Mouse (Mus musculus): ENCODE measurements around the gene Dusp15.

Dusp15 gene

GRCm38 (mm10) chr2:152931456-152932160 is 19.9 kb downstream of the Dusp15 start:
- no peak for DNase-seq (ENCODE audit: low spot score in 2 of 2)

- DNase-seq (ENCODE audit: low spot score in 2 of 2): no peak
These were observed 21.2 kb downstream of the Dusp15 start for GRCm38 (mm10) chr2:152930276-152930675.

- no peak for DNase-seq (ENCODE audit: low spot score in 2 of 2)
These were observed 22.5 kb downstream of the Dusp15 start for GRCm38 (mm10) chr2:152928988-152929370.

- no peak for DNase-seq (ENCODE audit: low spot score in 2 of 2)
These were observed 23.1 kb downstream of the Dusp15 start for GRCm38 (mm10) chr2:152928219-152928987.

GRCm38 (mm10) chr2:152927371-152927770 is 24.1 kb downstream of the Dusp15 start:
- no peak for DNase-seq (ENCODE audit: low spot score in 2 of 2)

GRCm38 (mm10) chr2:152926896-152927295 is 24.6 kb downstream of the Dusp15 start:
- DNase-seq (ENCODE audit: low spot score in 2 of 2): no peak

GRCm38 (mm10) chr2:152925189-152925872 is 26.2 kb downstream of the Dusp15 start:
- no peak for DNase-seq (ENCODE audit: low spot score in 2 of 2)

- DNase-seq (ENCODE audit: low spot score in 2 of 2): no peak
These were observed 27.0 kb downstream of the Dusp15 start for GRCm38 (mm10) chr2:152924543-152924942.

- no peak for DNase-seq (ENCODE audit: low spot score in 2 of 2)
These were observed 27.4 kb downstream of the Dusp15 start for GRCm38 (mm10) chr2:152924128-152924527.

- DNase-seq (ENCODE audit: low spot score in 2 of 2): no peak
These were observed 27.9 kb downstream of the Dusp15 start for GRCm38 (mm10) chr2:152923621-152924020.

GRCm38 (mm10) chr2:152922376-152922775 is 29.1 kb downstream of the Dusp15 start:
- DNase-seq (ENCODE audit: low spot score in 2 of 2): no peak

- DNase-seq (ENCODE audit: low spot score in 2 of 2): no peak
These were observed 33.8 kb downstream of the Dusp15 start for GRCm38 (mm10) chr2:152917671-152918070.

- no peak for DNase-seq (ENCODE audit: low spot score in 2 of 2)
These were observed 35.4 kb downstream of the Dusp15 start for GRCm38 (mm10) chr2:152916111-152916510.

- no peak for DNase-seq (ENCODE audit: low spot score in 2 of 2)
These were observed 36.0 kb downstream of the Dusp15 start for GRCm38 (mm10) chr2:152915453-152915852.

GRCm38 (mm10) chr2:152914310-152915120 is 37.0 kb downstream of the Dusp15 start:
- DNase-seq (ENCODE audit: low spot score in 2 of 2): peak; percentile 79 to 82

- DNase-seq (ENCODE audit: low spot score in 2 of 2): no peak
These were observed 38.0 kb downstream of the Dusp15 start for GRCm38 (mm10) chr2:152913471-152913870.

GRCm38 (mm10) chr2:152911432-152911831 is 40.1 kb downstream of the Dusp15 start:
- DNase-seq (ENCODE audit: low spot score in 2 of 2): no peak

- no peak for DNase-seq (ENCODE audit: low spot score in 2 of 2)
These were observed 40.5 kb downstream of the Dusp15 start, which contains the start of gene Mylk2 for GRCm38 (mm10) chr2:152911031-152911430. Mylk2 (plus strand) TSS chr2:152911352.

GRCm38 (mm10) chr2:152909848-152910247 is 41.6 kb downstream of the Dusp15 start:
- DNase-seq (ENCODE audit: low spot score in 2 of 2): no peak

GRCm38 (mm10) chr2:152907114-152907943 is 44.2 kb downstream of the Dusp15 start:
- DNase-seq (ENCODE audit: low spot score in 2 of 2): no peak

All from right cerebral cortex, postnatal 36 days (tissue).